Mouse (Mus musculus): Measurements from ENCODE around the gene Nccrp1.

The Nccrp1 gene

GRCm38 (mm10) chr7:28562371-28562770, 15.3 kb upstream of the Nccrp1 start:
- no peaks in the 10 kb centered on the region for H3K9me3 ChIP-seq (ENCODE audit: low read length)
- TF ChIP-seq NANOG (IDR thresholded peaks at IDR 0.05; ENCODE audit: borderline replicate concordance, low read length) (no peak), POU5F1 (IDR thresholded peaks at IDR 0.05; ENCODE audit: borderline replicate concordance, low read length) (no peak), CTCF (conservative IDR thresholded peaks at IDR 0.05; ENCODE audit: low read length) (no peak)
- no peaks in the 10 kb centered on the region for H3K27me3 ChIP-seq (ENCODE audit: insufficient read depth, low read length)
- peaks cover 97% of the 10 kb centered on the region for H3K36me3 ChIP-seq (ENCODE audit: insufficient read depth, low read length)
- H3K4me3 ChIP-seq (replicated peaks; ENCODE audit: low read length), result peak overlapping the region; percentile 29
- peaks cover 91% of the 10 kb centered on the region for H3K4me1 ChIP-seq (replicated peaks; ENCODE audit: low read depth, low read length)

- Histone ChIP-seq H3K4me3 (replicated peaks; ENCODE audit: low read length) (no peak overlapping the region), H3K36me3 (ENCODE audit: insufficient read depth, low read length) (peaks cover 94% of the 10 kb centered on the region), H3K27me3 (ENCODE audit: insufficient read depth, low read length) (no peaks in the 10 kb centered on the region), H3K9me3 (ENCODE audit: low read length) (no peaks in the 10 kb centered on the region), H3K4me1 (replicated peaks; ENCODE audit: low read depth, low read length) (peaks cover 92% of the 10 kb centered on the region)
- no peak for TF ChIP-seq POU5F1 (IDR thresholded peaks at IDR 0.05; ENCODE audit: borderline replicate concordance, low read length)
- no peak for TF ChIP-seq CTCF (conservative IDR thresholded peaks at IDR 0.05; ENCODE audit: low read length)
- no peak for TF ChIP-seq NANOG (IDR thresholded peaks at IDR 0.05; ENCODE audit: borderline replicate concordance, low read length)
Measured at GRCm38 (mm10) chr7:28561967-28562366, 14.9 kb upstream of the Nccrp1 start.

GRCm38 (mm10) chr7:28560856-28561255, 13.8 kb upstream of the Nccrp1 start:
- H3K9me3 ChIP-seq (ENCODE audit: low read length), result no peaks in the 10 kb centered on the region
- no peak for TF ChIP-seq POU5F1 (IDR thresholded peaks at IDR 0.05; ENCODE audit: borderline replicate concordance, low read length)
- no peak for TF ChIP-seq NANOG (IDR thresholded peaks at IDR 0.05; ENCODE audit: borderline replicate concordance, low read length)
- no peak for TF ChIP-seq CTCF (conservative IDR thresholded peaks at IDR 0.05; ENCODE audit: low read length)
- peaks cover 92% of the 10 kb centered on the region for H3K4me1 ChIP-seq (replicated peaks; ENCODE audit: low read depth, low read length)
- no peaks in the 10 kb centered on the region for H3K27me3 ChIP-seq (ENCODE audit: insufficient read depth, low read length)
- no peak overlapping the region for H3K4me3 ChIP-seq (replicated peaks; ENCODE audit: low read length)
- H3K36me3 ChIP-seq (ENCODE audit: insufficient read depth, low read length), result peaks cover 83% of the 10 kb centered on the region

GRCm38 (mm10) chr7:28558486-28558885, 11.4 kb upstream of the Nccrp1 start:
- H3K9me3 ChIP-seq (ENCODE audit: low read length), result peaks cover 7% of the 10 kb centered on the region
- peaks cover 59% of the 10 kb centered on the region for H3K36me3 ChIP-seq (ENCODE audit: insufficient read depth, low read length)
- H3K4me3 ChIP-seq (replicated peaks; ENCODE audit: low read length), result 0 out of 2 replicates have a peak overlapping the region, but pooled peaks have one; percentile 4
- H3K27me3 ChIP-seq (ENCODE audit: insufficient read depth, low read length), result no peaks in the 10 kb centered on the region
- TF ChIP-seq CTCF (conservative IDR thresholded peaks at IDR 0.05; ENCODE audit: low read length) (no peak), POU5F1 (IDR thresholded peaks at IDR 0.05; ENCODE audit: borderline replicate concordance, low read length) (no peak), NANOG (IDR thresholded peaks at IDR 0.05; ENCODE audit: borderline replicate concordance, low read length) (no peak)
- peaks cover 86% of the 10 kb centered on the region for H3K4me1 ChIP-seq (replicated peaks; ENCODE audit: low read depth, low read length)

- TF ChIP-seq NANOG (IDR thresholded peaks at IDR 0.05; ENCODE audit: borderline replicate concordance, low read length), result no peak
- no peak for TF ChIP-seq CTCF (conservative IDR thresholded peaks at IDR 0.05; ENCODE audit: low read length)
- TF ChIP-seq POU5F1 (IDR thresholded peaks at IDR 0.05; ENCODE audit: borderline replicate concordance, low read length), result no peak
- Histone ChIP-seq H3K27me3 (ENCODE audit: insufficient read depth, low read length) (no peaks in the 10 kb centered on the region), H3K36me3 (ENCODE audit: insufficient read depth, low read length) (peaks cover 51% of the 10 kb centered on the region)
Measured at GRCm38 (mm10) chr7:28557708-28558107, 10.7 kb upstream of the Nccrp1 start.

GRCm38 (mm10) chr7:28557069-28557468, 10.0 kb upstream of the Nccrp1 start:
- Histone ChIP-seq H3K27me3 (ENCODE audit: insufficient read depth, low read length) (no peaks in the 10 kb centered on the region), H3K4me3 (replicated peaks; ENCODE audit: low read length) (peak overlapping the region; percentile 40)
- no peak for TF ChIP-seq NANOG (IDR thresholded peaks at IDR 0.05; ENCODE audit: borderline replicate concordance, low read length)
- TF ChIP-seq CTCF (conservative IDR thresholded peaks at IDR 0.05; ENCODE audit: low read length), result no peak
- TF ChIP-seq POU5F1 (IDR thresholded peaks at IDR 0.05; ENCODE audit: borderline replicate concordance, low read length), result no peak

More at GRCm38 (mm10) chr7:28557708-28558107, 10.7 kb upstream of the Nccrp1 start:
- peaks cover 15% of the 10 kb centered on the region for H3K9me3 ChIP-seq (ENCODE audit: low read length)
- H3K4me3 ChIP-seq (replicated peaks; ENCODE audit: low read length), result peak overlapping the region; percentile 20; the same call in 1 of the 2 replicates
- H3K4me1 ChIP-seq (replicated peaks; ENCODE audit: low read depth, low read length), result peaks cover 79% of the 10 kb centered on the region

GRCm38 (mm10) chr7:28555939-28556535, 9.0 kb upstream of the Nccrp1 start:
- H3K9me3 ChIP-seq (ENCODE audit: low read length), result peaks cover 21% of the 10 kb centered on the region
- no peaks in the 10 kb centered on the region for H3K27me3 ChIP-seq (ENCODE audit: insufficient read depth, low read length)
- TF ChIP-seq CTCF (conservative IDR thresholded peaks at IDR 0.05; ENCODE audit: low read length), result no peak
- no peak for TF ChIP-seq POU5F1 (IDR thresholded peaks at IDR 0.05; ENCODE audit: borderline replicate concordance, low read length)
- no peak for TF ChIP-seq NANOG (IDR thresholded peaks at IDR 0.05; ENCODE audit: borderline replicate concordance, low read length)
- peak overlapping the region; percentile 40 for H3K4me3 ChIP-seq (replicated peaks; ENCODE audit: low read length)
- H3K4me1 ChIP-seq (replicated peaks; ENCODE audit: low read depth, low read length), result peaks cover 66% of the 10 kb centered on the region
- peaks cover 35% of the 10 kb centered on the region for H3K36me3 ChIP-seq (ENCODE audit: insufficient read depth, low read length)

More at GRCm38 (mm10) chr7:28557069-28557468, 10.0 kb upstream of the Nccrp1 start:
- peaks cover 72% of the 10 kb centered on the region for H3K4me1 ChIP-seq (replicated peaks; ENCODE audit: low read depth, low read length)
- peaks cover 45% of the 10 kb centered on the region for H3K36me3 ChIP-seq (ENCODE audit: insufficient read depth, low read length)
- peaks cover 21% of the 10 kb centered on the region for H3K9me3 ChIP-seq (ENCODE audit: low read length)

- no peak overlapping the region for H3K4me3 ChIP-seq (replicated peaks; ENCODE audit: low read length)
- TF ChIP-seq CTCF (conservative IDR thresholded peaks at IDR 0.05; ENCODE audit: low read length) (no peak), POU5F1 (IDR thresholded peaks at IDR 0.05; ENCODE audit: borderline replicate concordance, low read length) (no peak), NANOG (IDR thresholded peaks at IDR 0.05; ENCODE audit: borderline replicate concordance, low read length) (no peak)
- H3K9me3 ChIP-seq (ENCODE audit: low read length), result peaks cover 27% of the 10 kb centered on the region
- peaks cover 51% of the 10 kb centered on the region for H3K4me1 ChIP-seq (replicated peaks; ENCODE audit: low read depth, low read length)
- H3K36me3 ChIP-seq (ENCODE audit: insufficient read depth, low read length), result peaks cover 7% of the 10 kb centered on the region
- H3K27me3 ChIP-seq (ENCODE audit: insufficient read depth, low read length), result no peaks in the 10 kb centered on the region
Measured at GRCm38 (mm10) chr7:28553076-28553475, 6.0 kb upstream of the Nccrp1 start.

Measured in E14TG2a.4 (cell line).